Mouse (Mus musculus) spleen, postnatal 4 days (tissue): ENCODE results near the gene Aldh3b1.
A peak's percentile ranks its signal among the peaks of the same experiment; 100 is the strongest.

Source experiments
- DNase-seq, 2 experiments: peaks; one replicate each; pipeline ENCODE4 v3.0.0; 2022; ENCODE audit warnings: low spot score in 2 of 2

Aldh3b1 gene

GRCm38 (mm10) chr19:3945872-3946564 lies 16.4 kb upstream of the Aldh3b1 start:
- DNase-seq = peak; percentile 60 to 78

DNA sequence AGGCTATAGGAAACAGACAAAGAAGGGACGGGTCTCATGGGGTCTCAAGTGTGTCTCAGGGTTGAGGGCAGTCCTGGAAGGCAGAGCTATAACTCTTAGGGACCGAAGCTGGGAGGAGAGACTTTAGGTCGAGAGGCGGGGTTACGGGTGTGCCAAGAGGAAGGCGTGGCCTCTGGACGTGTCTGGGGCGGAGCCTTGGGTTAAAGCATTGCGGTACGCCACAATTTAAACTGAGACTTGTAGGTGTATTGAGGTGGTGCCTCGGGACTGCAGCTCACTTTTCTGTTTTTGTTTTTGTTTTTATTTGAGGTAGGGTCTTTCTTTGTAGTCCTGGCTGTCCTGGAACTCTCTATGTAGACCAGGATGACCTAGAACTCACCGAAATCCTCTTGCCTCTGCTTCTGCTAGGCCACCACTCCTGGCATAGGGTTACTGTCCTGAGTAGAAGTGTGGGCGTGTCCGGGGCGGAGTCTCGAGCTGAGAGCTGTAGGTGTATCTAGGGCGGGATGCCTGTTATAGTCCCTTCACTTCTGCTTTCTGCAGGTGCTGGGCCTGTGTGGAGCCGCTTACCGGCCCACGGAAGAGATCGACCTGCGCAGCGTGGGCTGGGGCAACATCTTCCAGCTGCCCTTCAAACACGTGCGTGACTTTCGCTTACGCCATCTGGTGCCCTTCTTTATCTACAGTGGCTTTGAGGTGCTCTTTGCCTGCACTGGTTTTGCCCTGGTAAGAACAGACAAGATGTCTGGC lies 13.6 kb upstream of the Aldh3b1 start:
- DNase-seq = peak; percentile 77 to 83

GRCm38 (mm10) chr19:3942315-3942714 lies 12.7 kb upstream of the Aldh3b1 start:
- peak in 1 of 2 experiments; percentile 60 for DNase-seq

GRCm38 (mm10) chr19:3935896-3936850 lies 6.6 kb upstream of the Aldh3b1 start:
- peak; percentile 76 to 86 for DNase-seq

- peak; percentile 71 to 85 for DNase-seq
Observed at GRCm38 (mm10) chr19:3935032-3935895, 5.7 kb upstream of the Aldh3b1 start, which contains the start of gene Unc93b1. Gene Unc93b1 (plus strand): TSS chr19:3935186.

GRCm38 (mm10) chr19:3931716-3932115 lies 2.1 kb upstream of the Aldh3b1 start:
- no peak for DNase-seq

GRCm38 (mm10) chr19:3930262-3931057 lies 852 bp upstream of the Aldh3b1 start:
- peak; percentile 16 to 66 for DNase-seq

GRCm38 (mm10) chr19:3928779-3929178 lies 829 bp downstream of the Aldh3b1 start:
- DNase-seq = no peak

DNA sequence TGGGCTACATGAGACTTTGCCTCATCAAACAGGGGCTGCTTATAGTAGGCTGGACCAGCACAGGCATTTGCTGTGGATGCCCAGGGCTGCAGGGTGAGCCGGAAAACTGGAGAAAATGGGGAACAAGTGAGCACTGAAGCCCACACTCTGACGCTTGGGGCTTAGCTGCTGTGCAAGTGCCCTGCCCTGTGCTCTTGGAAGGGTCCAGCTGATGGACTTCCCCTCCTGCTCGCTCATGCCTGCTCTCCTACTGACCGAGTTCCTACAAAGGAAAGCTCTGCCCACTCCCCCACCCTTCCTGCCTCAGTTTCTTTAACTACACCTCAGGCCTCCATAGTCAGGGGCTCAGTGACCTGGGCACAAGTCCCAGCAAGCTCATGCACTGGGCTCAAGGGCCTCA lies 1.6 kb downstream of the Aldh3b1 start:
- no peak for DNase-seq

DNA sequence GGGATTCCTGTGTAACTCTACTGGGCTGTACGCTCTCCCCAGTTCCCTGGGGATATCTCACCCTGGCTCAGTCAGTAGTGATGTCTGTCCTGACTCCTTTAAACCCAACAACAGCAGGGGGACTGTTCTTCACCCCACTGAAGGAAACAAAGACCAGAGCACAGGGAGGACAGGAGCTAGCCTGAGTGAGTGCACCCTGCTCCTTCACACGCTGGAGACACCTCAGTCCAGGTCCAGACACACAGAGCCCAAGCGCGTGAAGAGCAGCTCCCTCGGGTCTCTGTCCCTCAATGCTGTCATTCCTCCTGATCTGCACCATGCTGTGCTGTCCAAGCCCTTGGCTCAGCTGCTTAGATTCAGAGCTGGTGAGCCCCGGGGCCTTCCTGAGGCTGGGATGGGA lies 2.9 kb downstream of the Aldh3b1 start:
- DNase-seq = no peak

- no peak for DNase-seq
Observed at GRCm38 (mm10) chr19:3926279-3926678, 3.3 kb downstream of the Aldh3b1 start.

- DNase-seq = no peak
Observed at GRCm38 (mm10) chr19:3925859-3926258, 3.7 kb downstream of the Aldh3b1 start.

GRCm38 (mm10) chr19:3924868-3925267 lies 4.7 kb downstream of the Aldh3b1 start:
- DNase-seq = no peak

DNA sequence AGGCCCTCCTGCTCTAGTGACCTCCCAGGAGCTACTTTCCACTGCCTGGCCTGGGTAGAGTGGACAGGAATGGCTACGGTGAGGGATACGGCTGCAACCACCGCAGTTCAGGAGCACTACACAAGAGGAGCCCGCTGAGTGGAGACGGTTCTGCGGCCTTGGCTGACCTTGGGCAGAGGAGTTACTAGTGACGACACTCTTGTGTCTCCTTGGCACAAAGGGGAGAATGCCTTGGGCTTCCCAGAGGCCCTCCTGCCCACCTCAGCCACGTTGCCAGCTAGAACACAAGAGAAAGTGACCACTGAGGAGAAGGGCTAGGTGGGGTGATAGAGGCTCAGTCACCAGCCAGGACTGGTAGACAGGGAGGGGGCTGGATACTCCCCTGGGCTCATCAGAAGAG lies 5.4 kb downstream of the Aldh3b1 start:
- peak in 1 of 2 experiments; percentile 13 for DNase-seq

- DNase-seq = peak in 1 of 2 experiments; percentile 68
Observed at GRCm38 (mm10) chr19:3923586-3923985, 6.0 kb downstream of the Aldh3b1 start.

DNA sequence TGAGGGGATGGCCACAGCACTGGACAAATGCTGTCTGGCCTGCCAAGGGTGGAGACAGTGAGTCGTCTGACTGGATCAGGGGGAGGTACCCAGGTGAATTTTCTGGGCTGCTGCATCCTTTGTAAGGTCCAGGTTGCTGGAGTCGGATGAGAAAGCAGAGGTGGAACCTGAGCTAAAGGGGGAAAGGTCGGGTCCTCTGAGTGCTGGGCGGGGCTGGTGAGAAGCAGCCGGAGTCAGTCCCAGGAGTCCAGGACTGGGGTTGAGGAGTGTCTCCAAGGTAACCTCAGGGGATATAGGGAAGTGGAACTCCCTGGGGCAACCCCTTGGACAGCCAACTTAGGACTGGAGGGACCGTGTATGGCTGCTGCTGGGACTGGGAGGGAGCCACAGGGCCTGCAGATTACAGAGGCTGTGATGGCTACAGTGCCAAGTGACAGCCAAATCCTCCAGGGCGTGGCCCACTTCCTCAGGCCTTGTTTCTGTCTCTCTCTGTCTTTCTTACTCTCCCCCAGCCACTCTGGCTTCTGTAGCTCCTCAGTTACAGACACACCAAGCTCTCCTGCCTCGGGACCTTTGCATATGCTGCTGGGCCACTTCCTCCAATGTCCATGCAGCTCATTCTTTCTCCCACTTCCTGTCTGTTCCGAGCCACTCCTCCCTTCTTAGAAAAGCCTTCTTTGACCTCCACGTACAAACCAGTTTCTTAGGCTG lies 6.8 kb downstream of the Aldh3b1 start:
- DNase-seq = peak in 1 of 2 experiments; percentile 47

DNA sequence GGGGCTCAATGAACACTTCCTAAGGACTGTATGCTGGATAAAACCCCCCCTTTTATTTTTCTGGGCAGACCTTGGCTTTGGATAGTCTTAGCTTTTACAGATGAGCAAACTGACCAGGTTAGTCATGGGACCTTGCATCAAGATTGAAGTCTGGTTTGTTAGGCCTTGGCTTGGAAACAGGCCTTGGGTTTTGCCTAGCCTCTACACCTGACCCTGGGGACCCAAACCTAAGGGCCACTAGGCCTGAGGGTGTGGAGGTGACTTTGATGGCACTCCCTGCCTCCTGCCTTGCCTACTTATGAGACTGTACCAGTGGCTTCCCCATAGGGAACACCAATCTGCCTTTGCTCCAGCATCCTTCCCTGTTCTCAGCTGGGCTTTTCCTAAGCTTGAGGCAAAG lies 9.7 kb downstream of the Aldh3b1 start:
- DNase-seq = no peak

- no peak for DNase-seq
Observed at GRCm38 (mm10) chr19:3916727-3917126, 12.9 kb downstream of the Aldh3b1 start.

DNA sequence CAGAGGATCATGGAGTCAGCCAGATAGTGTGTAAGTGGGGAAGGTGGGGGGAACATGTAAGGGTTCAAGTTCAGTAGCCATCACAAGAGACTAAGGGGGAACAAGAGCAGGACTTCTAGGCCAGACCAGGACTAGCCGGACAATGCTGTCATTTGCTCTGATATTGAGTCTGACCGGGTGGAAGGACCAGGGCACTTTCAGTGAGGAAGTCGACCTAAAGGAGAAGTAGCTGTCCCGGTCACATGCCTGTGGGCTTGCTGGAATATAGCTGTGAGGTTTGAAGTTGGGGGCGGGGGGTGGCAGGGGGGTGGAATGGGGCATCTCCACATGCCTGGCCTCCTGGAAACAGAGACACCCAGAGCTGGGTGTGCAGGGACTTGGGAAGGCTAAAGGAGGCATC lies 15.1 kb downstream of the Aldh3b1 start:
- peak in 1 of 2 experiments; percentile 15 for DNase-seq
